Mouse (Mus musculus): Measurements from ENCODE around the gene Gramd2. TPM values are rescaled to one million over a fixed set of nuclear protein-coding genes. Genes with fewer than 3 reads are reported as not detected.

Gramd2 gene
- polyA plus RNA-seq, 1 experiment from 2014 or later: 4.4 TPM

DNA sequence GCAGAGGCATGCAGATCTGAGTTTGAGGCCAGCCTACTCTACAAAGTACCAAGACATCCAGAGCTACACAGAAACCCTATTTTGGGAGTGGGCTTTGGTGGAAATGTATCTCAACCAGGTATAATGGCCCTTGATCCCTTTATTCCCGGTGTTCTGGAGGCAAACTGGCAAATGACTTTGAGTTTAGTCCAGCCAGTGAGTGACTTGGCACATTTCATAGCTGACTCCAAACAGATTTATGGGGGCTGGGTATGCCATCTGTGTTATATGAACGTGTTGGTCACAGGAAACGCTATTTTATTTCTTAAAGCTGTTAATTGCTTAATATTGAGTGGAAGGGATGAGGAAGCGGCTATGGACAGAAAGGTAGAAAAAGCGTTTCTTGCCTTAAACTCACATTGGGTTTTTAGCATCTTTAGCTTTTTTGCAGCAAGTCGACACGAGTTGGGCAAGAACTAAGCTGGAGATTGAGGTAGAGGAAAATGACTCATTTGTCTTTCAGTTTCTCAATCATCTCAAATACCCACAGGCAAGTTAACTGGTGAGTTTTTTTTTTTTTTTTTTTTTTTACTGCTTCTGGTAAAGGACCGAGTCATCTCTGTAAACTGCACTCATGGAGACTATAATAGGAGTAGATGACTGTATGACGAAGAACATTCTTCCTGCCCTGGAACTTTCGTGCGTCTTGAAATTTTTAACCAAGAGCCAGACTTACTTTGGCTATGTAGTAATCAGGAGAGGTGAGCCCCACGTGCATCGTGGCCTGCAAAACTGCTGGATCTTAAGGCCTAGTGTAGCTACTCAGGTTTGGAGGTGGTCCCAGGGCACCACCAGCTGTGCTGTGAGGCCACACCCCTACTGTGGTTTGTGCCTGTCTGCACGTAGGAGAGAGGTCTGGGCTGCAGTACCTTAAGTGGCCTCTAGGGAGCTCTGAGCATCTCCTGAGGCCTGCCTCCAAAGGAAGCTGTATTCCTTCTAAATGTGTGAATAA lies 20.6 kb upstream of the Gramd2 start:
- no peak; the same call in 1 of the 2 replicates for ATAC-seq (ENCODE audit: insufficient number of reproducible peaks, low FRiP score, low TSS enrichment, low read depth)
- Histone ChIP-seq H3K4me3 (peak overlapping the region; percentile 78), H3K9me3 (no peaks in the 10 kb centered on the region), H3K4me1 (peaks cover 45% of the 10 kb centered on the region), H3K27me3 (no peaks in the 10 kb centered on the region), H3K27ac (peak overlapping the region; percentile 82), H3K36me3 (peaks cover 34% of the 10 kb centered on the region), H3K4me2 (peak overlapping the region; percentile 52), H3K9ac (no peak overlapping the region)
- WGBS: 13% methylated on average over 14 of the region's 14 CpGs

DNA sequence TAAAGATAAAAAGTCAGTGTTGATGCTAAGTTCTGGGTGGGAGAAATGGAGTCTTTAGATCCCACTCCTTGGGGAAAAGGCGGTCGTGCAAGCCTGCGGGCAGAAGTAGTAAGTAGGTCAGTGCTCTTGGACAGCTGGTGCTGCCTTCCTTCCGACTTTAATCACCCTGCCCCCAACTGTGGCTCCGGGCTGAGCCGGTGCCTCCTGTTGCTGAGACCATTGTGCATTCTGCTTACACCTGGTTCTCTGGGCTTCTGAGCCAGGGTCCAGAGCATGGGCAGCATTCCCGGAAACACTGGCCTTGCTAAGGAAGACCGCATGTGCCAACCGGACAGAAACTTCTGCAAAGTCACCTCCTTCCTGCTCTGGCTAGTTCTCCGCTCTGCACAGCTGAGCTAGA lies 19.5 kb upstream of the Gramd2 start:
- H3K9ac ChIP-seq: peak overlapping the region; percentile 26; the same call in 1 of the 2 replicates
- peaks cover 45% of the 10 kb centered on the region for H3K36me3 ChIP-seq
- ATAC-seq (ENCODE audit: insufficient number of reproducible peaks, low FRiP score, low TSS enrichment, low read depth): no peak
- WGBS: 52% methylated on average over 10 of the region's 10 CpGs
- H3K4me2 ChIP-seq: peak overlapping the region; percentile 14; the same call in 1 of the 2 replicates
- H3K9me3 ChIP-seq: no peaks in the 10 kb centered on the region
- 0 out of 2 replicates have a peak overlapping the region, but pooled peaks have one; percentile 2 for H3K4me3 ChIP-seq
- H3K4me1 ChIP-seq: peaks cover 45% of the 10 kb centered on the region
- peak overlapping the region; percentile 82 for H3K27ac ChIP-seq
- no peaks in the 10 kb centered on the region for H3K27me3 ChIP-seq

DNA sequence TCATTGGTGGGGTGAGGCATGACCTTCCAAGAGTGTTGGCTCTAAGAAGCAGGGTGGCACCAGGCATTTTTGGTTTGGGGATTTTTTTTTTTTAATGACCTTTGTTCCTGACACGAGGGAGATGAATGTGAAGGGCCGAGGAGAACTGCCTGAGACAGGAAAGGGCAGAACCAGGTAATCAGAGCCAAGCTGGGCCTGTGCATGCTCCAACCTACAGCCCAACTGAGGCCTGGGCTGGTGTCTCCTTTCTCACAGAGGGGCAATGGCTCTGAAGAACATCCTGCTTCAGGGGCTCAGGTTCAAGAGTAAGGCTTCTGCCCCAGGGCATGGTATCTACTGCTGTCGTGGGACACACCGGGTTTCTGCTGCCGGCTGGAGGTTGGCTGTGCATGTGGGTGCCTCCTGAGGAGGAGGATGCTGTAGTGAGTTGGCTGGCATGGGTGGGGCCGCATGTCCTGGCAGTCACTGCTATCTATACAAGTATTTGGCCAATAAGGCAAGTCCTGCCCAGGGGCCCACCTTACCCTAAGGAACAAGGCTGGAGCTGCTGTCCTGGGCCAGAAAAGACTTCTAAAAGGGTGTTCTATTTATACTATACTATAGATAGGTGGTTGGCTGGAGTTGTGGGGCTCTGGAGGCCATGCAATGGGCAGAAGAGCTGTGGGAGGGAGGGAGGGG lies 18.5 kb upstream of the Gramd2 start:
- Histone ChIP-seq H3K4me3 (no peak overlapping the region), H3K4me1 (peaks cover 45% of the 10 kb centered on the region), H3K4me2 (peak overlapping the region; percentile 17; the same call in 1 of the 2 replicates), H3K9ac (no peak overlapping the region), H3K27ac (0 out of 2 replicates have a peak overlapping the region, but pooled peaks have one; percentile 22), H3K27me3 (no peaks in the 10 kb centered on the region), H3K36me3 (peaks cover 54% of the 10 kb centered on the region), H3K9me3 (no peaks in the 10 kb centered on the region)
- no peak for ATAC-seq (ENCODE audit: insufficient number of reproducible peaks, low FRiP score, low TSS enrichment, low read depth)
- WGBS: 54% methylated on average over 6 of the region's 6 CpGs

DNA sequence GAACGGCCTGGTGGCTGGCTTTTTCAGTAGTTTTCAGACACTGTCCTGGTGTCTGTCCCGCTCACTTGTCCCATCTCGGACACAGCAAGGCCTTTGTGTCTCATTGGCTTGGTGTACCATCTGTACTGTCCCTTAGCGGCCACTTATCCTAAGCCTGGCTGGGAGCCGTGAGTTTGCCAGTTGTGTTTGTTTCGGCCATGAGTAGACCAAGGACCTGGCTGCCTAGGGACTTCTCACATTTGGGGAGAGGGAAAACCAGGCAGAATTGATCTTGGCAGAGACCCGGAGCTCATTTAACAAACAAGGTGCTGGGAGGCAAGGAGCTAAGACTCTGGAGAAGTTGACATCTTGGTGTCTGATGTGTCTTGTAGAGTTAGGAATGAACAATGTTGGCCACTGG lies 16.7 kb upstream of the Gramd2 start:
- H3K9me3 ChIP-seq: no peaks in the 10 kb centered on the region

DNA sequence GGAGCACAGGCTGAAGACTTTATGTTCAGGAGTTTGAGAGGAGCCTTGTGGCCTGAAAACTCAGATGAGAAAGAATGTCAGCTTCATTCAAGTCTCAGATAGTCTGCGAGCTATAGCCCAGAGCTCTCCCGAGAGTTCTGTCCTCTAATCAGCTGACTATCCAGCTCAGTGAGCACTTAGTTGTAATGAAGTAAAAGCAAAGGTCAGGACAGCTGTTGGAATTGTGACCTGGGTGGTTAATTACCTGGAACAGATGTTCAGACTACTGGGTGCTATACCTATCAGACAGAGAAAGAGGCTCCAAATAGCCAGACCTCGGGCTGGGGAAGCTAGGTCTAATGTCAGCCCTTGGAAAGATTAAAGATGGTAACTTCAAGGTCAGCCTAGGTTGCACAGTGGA lies 16.0 kb upstream of the Gramd2 start:
- 56% methylated on average over 3 of the region's 3 CpGs for WGBS
- no peaks in the 10 kb centered on the region for H3K9me3 ChIP-seq
- peaks cover 31% of the 10 kb centered on the region for H3K4me1 ChIP-seq
- no peak overlapping the region for H3K4me3 ChIP-seq
- ATAC-seq (ENCODE audit: insufficient number of reproducible peaks, low FRiP score, low TSS enrichment, low read depth): no peak
- peaks cover 80% of the 10 kb centered on the region for H3K36me3 ChIP-seq
- no peak overlapping the region for H3K9ac ChIP-seq
- no peak overlapping the region for H3K4me2 ChIP-seq
- no peaks in the 10 kb centered on the region for H3K27me3 ChIP-seq
- no peak overlapping the region for H3K27ac ChIP-seq

More for the DNA sequence above, 16.7 kb upstream of the Gramd2 start:
- no peak for ATAC-seq (ENCODE audit: insufficient number of reproducible peaks, low FRiP score, low TSS enrichment, low read depth)
- Histone ChIP-seq H3K4me1 (peaks cover 37% of the 10 kb centered on the region), H3K9ac (no peak overlapping the region), H3K36me3 (peaks cover 72% of the 10 kb centered on the region), H3K27ac (no peak overlapping the region), H3K4me2 (no peak overlapping the region), H3K27me3 (no peaks in the 10 kb centered on the region), H3K4me3 (no peak overlapping the region)
- 80% methylated on average over 7 of the region's 7 CpGs for WGBS

DNA sequence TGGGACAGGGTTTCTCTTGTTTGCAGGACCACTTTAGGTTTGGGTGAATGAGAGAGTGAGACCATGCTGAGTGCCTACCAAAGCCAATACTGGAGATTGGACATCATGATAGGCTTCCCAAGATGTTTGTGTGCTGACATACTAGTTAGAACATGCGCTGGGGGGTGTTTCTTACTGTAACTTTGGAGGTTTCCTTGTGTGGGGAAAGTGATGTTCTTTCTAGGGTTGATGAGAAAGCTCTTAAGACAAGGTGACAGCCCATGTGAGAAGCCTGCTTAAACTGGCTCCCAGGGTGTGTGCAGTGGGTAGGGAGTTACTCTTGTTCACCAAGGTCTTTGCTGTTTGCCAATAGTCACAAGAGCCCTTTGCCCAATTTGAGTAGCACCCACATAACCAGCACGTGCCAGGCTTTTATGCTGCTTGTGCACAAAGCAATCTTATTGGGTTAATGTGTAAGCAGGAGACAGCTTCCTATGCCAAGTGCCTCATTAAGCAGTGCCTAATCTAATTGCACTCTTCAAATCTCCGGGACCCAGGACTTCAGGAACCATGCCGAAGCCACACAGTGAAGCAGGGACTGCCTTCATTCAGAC lies 15.2 kb upstream of the Gramd2 start:
- H3K27me3 ChIP-seq: no peaks in the 10 kb centered on the region
- ATAC-seq (ENCODE audit: insufficient number of reproducible peaks, low FRiP score, low TSS enrichment, low read depth): no peak
- H3K9ac ChIP-seq: no peak overlapping the region
- H3K4me1 ChIP-seq: peaks cover 23% of the 10 kb centered on the region
- 83% methylated on average over 4 of the region's 4 CpGs for WGBS
- H3K4me3 ChIP-seq: no peak overlapping the region
- H3K36me3 ChIP-seq: peaks cover 86% of the 10 kb centered on the region
- H3K4me2 ChIP-seq: no peak overlapping the region
- no peaks in the 10 kb centered on the region for H3K9me3 ChIP-seq
- no peak overlapping the region for H3K27ac ChIP-seq

DNA sequence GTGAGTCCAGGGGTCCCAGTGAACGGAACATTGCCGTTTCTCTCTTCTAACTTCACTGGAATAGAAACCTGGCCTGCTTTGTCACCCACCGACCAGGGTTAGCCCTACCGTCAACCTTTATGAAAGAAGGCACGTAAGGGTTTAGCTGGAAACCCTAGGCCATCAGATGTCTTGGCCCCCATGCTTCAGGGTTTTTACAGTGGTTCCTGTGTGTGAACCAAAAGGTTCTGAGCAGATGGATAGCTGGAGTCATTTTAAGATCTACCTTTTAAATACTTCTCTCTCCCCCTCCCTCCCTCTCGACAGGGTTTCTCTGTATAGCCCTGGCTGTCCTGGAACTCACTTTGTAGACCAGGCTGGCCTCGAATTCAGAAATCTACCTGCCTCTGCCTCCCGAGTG lies 13.9 kb upstream of the Gramd2 start:
- Histone ChIP-seq H3K9me3 (no peaks in the 10 kb centered on the region), H3K4me2 (no peak overlapping the region), H3K9ac (no peak overlapping the region), H3K27ac (no peak overlapping the region), H3K4me3 (no peak overlapping the region), H3K4me1 (peaks cover 11% of the 10 kb centered on the region), H3K36me3 (peaks cover 93% of the 10 kb centered on the region), H3K27me3 (no peaks in the 10 kb centered on the region)
- no peak for ATAC-seq (ENCODE audit: insufficient number of reproducible peaks, low FRiP score, low TSS enrichment, low read depth)
- WGBS: 86% methylated on average over 8 of the region's 8 CpGs

DNA sequence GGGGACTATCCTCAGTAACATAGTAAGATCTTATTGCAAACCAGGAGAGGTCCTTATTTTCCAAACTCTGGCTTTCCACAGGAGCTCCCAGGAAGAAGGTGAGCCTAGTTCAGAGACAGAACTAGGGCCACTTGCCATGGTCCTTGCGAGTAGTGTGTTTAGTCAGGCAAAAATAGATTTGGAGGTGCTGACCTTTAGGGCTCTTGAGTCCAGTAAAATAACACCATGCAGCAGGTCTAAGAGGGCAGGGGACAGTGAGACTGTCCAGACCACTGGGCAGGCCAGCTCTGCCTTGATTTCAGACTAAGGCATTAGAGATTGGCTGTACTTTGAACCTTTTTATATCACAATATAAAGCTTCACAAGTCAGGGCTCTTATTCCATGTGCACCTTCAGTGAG lies 13.1 kb upstream of the Gramd2 start:
- Histone ChIP-seq H3K27me3 (no peaks in the 10 kb centered on the region), H3K9me3 (no peaks in the 10 kb centered on the region), H3K36me3 (peaks cover 94% of the 10 kb centered on the region), H3K27ac (no peak overlapping the region), H3K4me1 (peaks cover 4% of the 10 kb centered on the region; the same call in 1 of the 2 replicates), H3K4me2 (no peak overlapping the region), H3K9ac (no peak overlapping the region), H3K4me3 (no peak overlapping the region)
- ATAC-seq (ENCODE audit: insufficient number of reproducible peaks, low FRiP score, low TSS enrichment, low read depth): no peak
- WGBS: 83% methylated on average over 1 of the region's 1 CpGs

DNA sequence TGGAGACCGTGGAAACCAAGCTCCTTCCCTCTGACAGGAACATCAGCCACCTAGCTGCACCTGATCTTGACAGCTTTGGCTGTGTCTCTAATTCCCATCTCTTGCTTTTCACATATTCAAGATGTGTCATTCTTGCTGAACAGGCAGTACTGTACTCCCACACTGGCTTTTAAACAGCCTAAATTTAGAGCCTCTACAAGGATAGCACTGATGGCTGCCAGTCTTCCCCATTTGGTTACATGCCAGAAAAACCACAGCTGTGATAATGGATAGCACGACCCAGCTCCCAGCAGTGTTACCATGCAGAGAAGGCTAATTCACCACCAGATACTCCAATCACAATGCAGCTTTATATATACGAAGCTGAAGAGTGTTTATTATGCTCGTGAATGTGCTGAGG lies 12.7 kb upstream of the Gramd2 start:
- Histone ChIP-seq H3K36me3 (peaks cover 95% of the 10 kb centered on the region), H3K27ac (no peak overlapping the region), H3K9ac (no peak overlapping the region), H3K4me1 (peaks cover 4% of the 10 kb centered on the region; the same call in 1 of the 2 replicates), H3K9me3 (no peaks in the 10 kb centered on the region), H3K27me3 (no peaks in the 10 kb centered on the region), H3K4me2 (no peak overlapping the region), H3K4me3 (no peak overlapping the region)
- 74% methylated on average over 4 of the region's 4 CpGs for WGBS
- no peak for ATAC-seq (ENCODE audit: insufficient number of reproducible peaks, low FRiP score, low TSS enrichment, low read depth)

DNA sequence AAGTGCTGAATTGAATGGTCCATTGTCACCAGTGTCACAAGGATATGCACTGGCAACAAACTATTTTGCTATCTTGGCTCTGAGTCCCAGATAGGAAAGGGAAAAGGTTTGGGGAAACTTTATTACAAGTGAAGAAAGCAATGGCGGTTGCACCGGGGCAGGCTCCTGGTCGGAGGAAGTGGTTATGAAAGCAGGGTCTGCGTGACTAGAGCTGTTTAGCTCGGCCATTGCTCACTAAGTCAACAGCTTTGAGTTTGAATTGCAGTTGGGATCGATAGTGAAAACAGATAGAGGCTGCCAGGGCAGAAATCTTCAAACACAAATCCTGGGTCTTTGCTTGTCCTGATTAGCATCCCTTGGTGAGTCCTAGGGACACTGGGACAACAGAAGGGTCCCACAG lies 12.0 kb upstream of the Gramd2 start:
- WGBS: 83% methylated on average over 6 of the region's 6 CpGs
- Histone ChIP-seq H3K36me3 (peaks cover 96% of the 10 kb centered on the region), H3K9me3 (no peaks in the 10 kb centered on the region), H3K4me2 (no peak overlapping the region), H3K27me3 (no peaks in the 10 kb centered on the region), H3K27ac (no peak overlapping the region), H3K9ac (no peak overlapping the region), H3K4me1 (peaks cover 4% of the 10 kb centered on the region; the same call in 1 of the 2 replicates), H3K4me3 (no peak overlapping the region)
- ATAC-seq (ENCODE audit: insufficient number of reproducible peaks, low FRiP score, low TSS enrichment, low read depth): no peak

DNA sequence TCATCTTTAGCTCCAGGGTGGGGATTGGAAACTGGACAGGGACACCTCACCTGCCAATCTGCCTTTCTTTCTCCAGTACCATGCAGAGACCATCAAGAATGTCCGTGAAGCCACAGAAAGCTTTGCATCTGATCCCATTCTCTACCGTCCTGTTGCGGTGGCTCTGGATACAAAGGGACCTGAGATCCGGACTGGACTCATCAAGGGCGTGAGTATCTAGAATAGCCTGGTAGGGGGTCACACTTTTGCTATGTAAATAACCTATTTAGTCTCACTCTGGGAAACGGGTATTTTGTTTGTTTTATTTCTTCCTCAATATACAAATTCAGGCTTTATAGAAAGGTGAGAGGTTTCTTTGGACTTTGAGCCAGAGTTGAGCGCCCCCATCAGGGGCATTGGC lies 11.5 kb upstream of the Gramd2 start:
- Histone ChIP-seq H3K4me1 (no peaks in the 10 kb centered on the region), H3K9me3 (no peaks in the 10 kb centered on the region), H3K36me3 (peaks cover 96% of the 10 kb centered on the region), H3K4me2 (no peak overlapping the region), H3K4me3 (no peak overlapping the region), H3K27me3 (no peaks in the 10 kb centered on the region), H3K27ac (no peak overlapping the region), H3K9ac (no peak overlapping the region)
- no peak for ATAC-seq (ENCODE audit: insufficient number of reproducible peaks, low FRiP score, low TSS enrichment, low read depth)
- 91% methylated on average over 7 of the region's 7 CpGs for WGBS

Measured in limb, embryonic 15.5 days (tissue).